Mouse (Mus musculus) heart, embryonic 14.5 days (tissue): ENCODE measurements around the gene Olr1. TPM values are rescaled to one million over a fixed set of nuclear protein-coding genes. Genes with fewer than 3 reads are reported as not detected.

Experiments used
- polyA plus RNA-seq: library from polyadenylated mRNA; unstranded; fragments of >200 nt; fragmentation: Nextera tagmentation; extraction: Ambion mirVana; gene quantifications from 2 replicates; pipeline ENCODE4 v1.2.1, GENCODE M21; 2014

Olr1 gene
- polyA plus RNA-seq, 1 experiment from 2014 or later, result 0.22 TPM

Other genes starting within 250 kb of the Olr1 start
- gene Cd69, start 231.7 kb downstream of the Olr1 start, polyA plus RNA-seq, result 0.18 and 0.35 TPM in 2 replicates
- gene 4922502D21Rik, start 175.4 kb downstream of the Olr1 start, polyA plus RNA-seq, result not detected in 2 replicates
- gene Clec12a, start 164.5 kb downstream of the Olr1 start, polyA plus RNA-seq, result 0.57 and 1.1 TPM in 2 replicates
- gene Clec12b, start 121.3 kb downstream of the Olr1 start, polyA plus RNA-seq, result 0.18 and 0.39 TPM in 2 replicates
- 3.9 and 5.6 TPM in 2 replicates for gene Clec1b, start 109.9 kb downstream of the Olr1 start, polyA plus RNA-seq
- 0.42 and 0.58 TPM in 2 replicates for gene Clec9a, start 98.3 kb downstream of the Olr1 start, polyA plus RNA-seq
- 3.9 and 6.4 TPM in 2 replicates for gene Clec1a, start 55.2 kb downstream of the Olr1 start, polyA plus RNA-seq
- gene Tmem52b, start 5.4 kb upstream of the Olr1 start, polyA plus RNA-seq, result not detected in 2 replicates
- 12.1 and 16.3 TPM in 2 replicates for gene Gabarapl1, start 26.0 kb upstream of the Olr1 start, polyA plus RNA-seq
- gene Klre1, start 70.7 kb upstream of the Olr1 start, polyA plus RNA-seq, result not detected in 2 replicates
- gene Klrd1, start 84.6 kb upstream of the Olr1 start, polyA plus RNA-seq, result not detected in 2 replicates
- 0.13 TPM in 1 of 2 replicates, not detected in the other for gene Klrk1, start 116.7 kb upstream of the Olr1 start, polyA plus RNA-seq
- not detected in 2 replicates for gene Klrc3, start 136.2 kb upstream of the Olr1 start, polyA plus RNA-seq
- not detected in 2 replicates for gene Klrc2, start 153.5 kb upstream of the Olr1 start, polyA plus RNA-seq
- not detected in 2 replicates for gene Klrc1, start 171.8 kb upstream of the Olr1 start, polyA plus RNA-seq
- gene Klri1, start 210.0 kb upstream of the Olr1 start, polyA plus RNA-seq, result not detected in 2 replicates
- gene Klri2, start 233.3 kb upstream of the Olr1 start, polyA plus RNA-seq, result not detected in 2 replicates